Mouse (Mus musculus) erythroblast, embryonic 14.5 days (primary cell): ENCODE results near the gene Ptpa.

Experiments
- GATA1 ChIP-seq: IDR thresholded peaks from 2 replicates; pipeline ENCODE4 v1.6.1; 2012; ENCODE audit warnings: low read length, inconsistent platforms, mixed read lengths
- TAL1 ChIP-seq: IDR thresholded peaks from 3 replicates; pipeline ENCODE4 v1.6.1; 2012; ENCODE audit warnings: low read length, inconsistent platforms, mixed read lengths

GRCm38 (mm10) chr2:30472731-30473351, 57.0 kb downstream of the Ptpa start:
- TF ChIP-seq TAL1 (no peak), GATA1 (no peak)
